Mouse (Mus musculus): Measurements from ENCODE around the gene Fam107b.

DNA sequence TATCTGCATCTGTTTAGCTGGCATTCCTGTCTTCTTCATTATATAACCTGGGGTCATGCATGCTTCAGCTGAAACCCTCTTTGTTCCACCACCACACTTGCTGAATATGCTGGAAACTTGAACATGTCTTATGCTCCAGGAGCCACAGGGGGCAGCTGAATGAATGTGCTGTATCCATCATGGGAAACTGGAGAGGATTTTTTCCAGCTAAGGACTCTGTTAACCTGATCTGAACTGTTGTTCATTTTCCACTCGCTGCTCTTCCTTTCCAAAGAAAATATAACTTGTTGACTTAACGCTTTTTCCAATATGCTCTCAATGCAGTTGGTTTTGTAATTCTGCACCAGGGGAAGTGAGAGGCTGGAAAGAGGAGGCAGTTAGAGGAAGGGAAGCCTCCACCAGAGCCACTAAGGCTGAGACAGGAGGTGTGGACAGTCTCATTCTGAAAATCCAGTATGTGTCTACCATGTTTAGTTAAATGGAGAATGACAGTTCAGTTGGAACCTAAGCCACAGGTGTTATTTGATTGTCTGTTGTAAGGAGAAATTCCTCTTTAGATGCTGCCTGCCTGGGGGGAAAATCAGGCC lies 9.1 kb downstream of the Fam107b start:
- TF ChIP-seq CTCF (IDR thresholded peaks at IDR 0.05; ENCODE audit: low read depth, low read length) (no peak), TAL1 (conservative IDR thresholded peaks at IDR 0.05; ENCODE audit: low read depth, low read length) (no peak), POLR2AphosphoS5 (IDR thresholded peaks at IDR 0.05; ENCODE audit: insufficient replicate concordance, low read depth, low read length) (no peak), GATA2 (IDR thresholded peaks at IDR 0.05; ENCODE audit: borderline replicate concordance, low read depth, low read length) (no peak), GATA1 (IDR thresholded peaks at IDR 0.05; ENCODE audit: borderline replicate concordance, low read length) (no peak)
